Mouse (Mus musculus): ENCODE data around the gene Prkce. TPM values are rescaled to one million over a fixed set of nuclear protein-coding genes. Genes with fewer than 3 reads are reported as not detected.

The Prkce gene
- polyA plus RNA-seq, 1 experiment from 2014 or later: 6.7 TPM

- Histone ChIP-seq H3K36me3 (no peaks in the 10 kb centered on the region), H3K27me3 (no peaks in the 10 kb centered on the region), H3K4me2 (no peak overlapping the region), H3K4me3 (no peak overlapping the region), H3K9me3 (no peaks in the 10 kb centered on the region), H3K27ac (no peak overlapping the region), H3K4me1 (no peaks in the 10 kb centered on the region), H3K9ac (no peak overlapping the region)
- 83% methylated on average over 2 of the region's 2 CpGs for WGBS
- ATAC-seq (ENCODE audit: borderline replicate concordance, extremely low read depth, low FRiP score, low TSS enrichment): no peak
Measured at GRCm38 (mm10) chr17:86690871-86691390, 523.3 kb downstream of the Prkce start.

GRCm38 (mm10) chr17:86697751-86698150 lies 530.2 kb downstream of the Prkce start:
- no peaks in the 10 kb centered on the region for H3K4me1 ChIP-seq
- no peaks in the 10 kb centered on the region for H3K36me3 ChIP-seq
- ATAC-seq (ENCODE audit: borderline replicate concordance, extremely low read depth, low FRiP score, low TSS enrichment): no peak
- no peak overlapping the region for H3K4me3 ChIP-seq
- no peak overlapping the region for H3K4me2 ChIP-seq
- H3K9me3 ChIP-seq: no peaks in the 10 kb centered on the region
- 77% methylated on average over 2 of the region's 2 CpGs for WGBS
- H3K27me3 ChIP-seq: no peaks in the 10 kb centered on the region
- no peak overlapping the region for H3K27ac ChIP-seq
- no peak overlapping the region for H3K9ac ChIP-seq

- WGBS: 69% methylated on average over 4 of the region's 4 CpGs
- H3K9ac ChIP-seq: no peak overlapping the region
- no peak overlapping the region for H3K4me3 ChIP-seq
- H3K27ac ChIP-seq: no peak overlapping the region
- H3K4me1 ChIP-seq: no peaks in the 10 kb centered on the region
- H3K4me2 ChIP-seq: no peak overlapping the region
- no peaks in the 10 kb centered on the region for H3K9me3 ChIP-seq
- no peak for ATAC-seq (ENCODE audit: borderline replicate concordance, extremely low read depth, low FRiP score, low TSS enrichment)
- H3K27me3 ChIP-seq: no peaks in the 10 kb centered on the region
- no peaks in the 10 kb centered on the region for H3K36me3 ChIP-seq
Measured at GRCm38 (mm10) chr17:86703336-86703735, 535.8 kb downstream of the Prkce start.

GRCm38 (mm10) chr17:86705236-86705635 lies 537.7 kb downstream of the Prkce start:
- Histone ChIP-seq H3K4me3 (no peak overlapping the region), H3K9me3 (no peaks in the 10 kb centered on the region), H3K36me3 (no peaks in the 10 kb centered on the region), H3K4me1 (no peaks in the 10 kb centered on the region), H3K9ac (no peak overlapping the region), H3K4me2 (no peak overlapping the region), H3K27me3 (no peaks in the 10 kb centered on the region), H3K27ac (no peak overlapping the region)
- 78% methylated on average over 3 of the region's 3 CpGs for WGBS
- no peak for ATAC-seq (ENCODE audit: borderline replicate concordance, extremely low read depth, low FRiP score, low TSS enrichment)

- 54% methylated on average over 1 of the region's 1 CpGs for WGBS
- ATAC-seq (ENCODE audit: borderline replicate concordance, extremely low read depth, low FRiP score, low TSS enrichment): no peak
- no peak overlapping the region for H3K4me2 ChIP-seq
- no peak overlapping the region for H3K27ac ChIP-seq
- H3K27me3 ChIP-seq: no peaks in the 10 kb centered on the region
- no peaks in the 10 kb centered on the region for H3K36me3 ChIP-seq
- H3K4me3 ChIP-seq: no peak overlapping the region
- no peaks in the 10 kb centered on the region for H3K9me3 ChIP-seq
- H3K9ac ChIP-seq: no peak overlapping the region
- no peaks in the 10 kb centered on the region for H3K4me1 ChIP-seq
Measured at GRCm38 (mm10) chr17:86706467-86706866, 538.9 kb downstream of the Prkce start.

Other genes starting within 250 kb of the Prkce start
- 15.2 and 16.8 TPM in 2 replicates for gene Srbd1, start 22.6 kb upstream of the Prkce start, polyA plus RNA-seq (2015; fragmentation: Nextera tagmentation; extraction: Ambion mirVana)